Mouse (Mus musculus): ENCODE data around the gene Ddx39b. TPM values are rescaled to one million over a fixed set of nuclear protein-coding genes. Genes with fewer than 3 reads are reported as not detected.

Ddx39b gene
- polyA plus RNA-seq, 1 experiment, result 268 TPM

GRCm38 (mm10) chr17:35195631-35196320, 45.8 kb upstream of the Ddx39b start:
- H3K4me2 ChIP-seq (ENCODE audit: low read depth), result peak overlapping the region; percentile 87
- TF ChIP-seq MYOD1 (IDR thresholded peaks at IDR 0.05; ENCODE audit: control insufficient read depth in 1 of 3, insufficient read length in 2 of 3, low read depth in 2 of 3), result peak in 1 of 3 experiments; percentile 16
- TF ChIP-seq CEBPB (IDR thresholded peaks at IDR 0.05; ENCODE audit: insufficient read depth, poor library complexity, severe bottlenecking), result no peak
- TF ChIP-seq POLR2A (IDR thresholded peaks at IDR 0.05; ENCODE audit: insufficient read length, low read depth), result no peak
- no peak for TF ChIP-seq POLR2AphosphoS2 (IDR thresholded peaks at IDR 0.05; ENCODE audit: insufficient read length, low read depth)
- peak in 2 of 3 experiments; percentile 8 to 34 for TF ChIP-seq MYOG (IDR thresholded peaks at IDR 0.05; ENCODE audit: control insufficient read depth in 1 of 3, insufficient read depth in 1 of 3, insufficient read length in 2 of 3, low read depth in 2 of 3)
- no peak for TF ChIP-seq USF1 (IDR thresholded peaks at IDR 0.05; ENCODE audit: low read depth)
- no peak for TF ChIP-seq TCF3 (IDR thresholded peaks at IDR 0.05; ENCODE audit: insufficient read length, low read depth)
- TF ChIP-seq E2F4 (IDR thresholded peaks at IDR 0.05; ENCODE audit: insufficient read depth), result no peak
- peak overlapping the region; percentile 16 for H3K4me3 ChIP-seq
- no peaks in the 10 kb centered on the region for H3K36me3 ChIP-seq (ENCODE audit: control insufficient read depth, insufficient read depth)
- H3K79me2 ChIP-seq (ENCODE audit: control insufficient read depth, insufficient read depth), result no peaks in the 10 kb centered on the region
- peak overlapping the region; percentile 45 for H3ac ChIP-seq (ENCODE audit: control insufficient read depth, insufficient read length)
- no peaks in the 10 kb centered on the region for H3K27me3 ChIP-seq (ENCODE audit: control insufficient read depth, insufficient read depth, insufficient read length)

- Histone ChIP-seq H3ac (ENCODE audit: control insufficient read depth, insufficient read length) (peak overlapping the region; percentile 45), H3K4me3 (peak overlapping the region; percentile 16), H3K79me2 (ENCODE audit: control insufficient read depth, insufficient read depth) (no peaks in the 10 kb centered on the region), H3K4me2 (ENCODE audit: low read depth) (peak overlapping the region; percentile 87), H3K27me3 (ENCODE audit: control insufficient read depth, insufficient read depth, insufficient read length) (no peaks in the 10 kb centered on the region), H3K36me3 (ENCODE audit: control insufficient read depth, insufficient read depth) (no peaks in the 10 kb centered on the region)
- peak in 1 of 3 experiments; percentile 19 for TF ChIP-seq MYOG (IDR thresholded peaks at IDR 0.05; ENCODE audit: control insufficient read depth in 1 of 3, insufficient read depth in 1 of 3, insufficient read length in 2 of 3, low read depth in 2 of 3)
- TF ChIP-seq USF1 (IDR thresholded peaks at IDR 0.05; ENCODE audit: low read depth), result no peak
- peak in 2 of 3 experiments; percentile 34 to 48 for TF ChIP-seq MYOD1 (IDR thresholded peaks at IDR 0.05; ENCODE audit: control insufficient read depth in 1 of 3, insufficient read length in 2 of 3, low read depth in 2 of 3)
- no peak for TF ChIP-seq POLR2AphosphoS2 (IDR thresholded peaks at IDR 0.05; ENCODE audit: insufficient read length, low read depth)
Measured at GRCm38 (mm10) chr17:35196321-35196641, 45.3 kb upstream of the Ddx39b start.

GRCm38 (mm10) chr17:35197126-35197525, 44.4 kb upstream of the Ddx39b start:
- Histone ChIP-seq H3K4me2 (ENCODE audit: low read depth) (no peak overlapping the region), H3K79me2 (ENCODE audit: control insufficient read depth, insufficient read depth) (no peaks in the 10 kb centered on the region), H3K4me3 (no peak overlapping the region), H3K36me3 (ENCODE audit: control insufficient read depth, insufficient read depth) (no peaks in the 10 kb centered on the region), H3K27me3 (ENCODE audit: control insufficient read depth, insufficient read depth, insufficient read length) (no peaks in the 10 kb centered on the region), H3ac (ENCODE audit: control insufficient read depth, insufficient read length) (no peak overlapping the region)
- TF ChIP-seq REST (IDR thresholded peaks at IDR 0.05; ENCODE audit: insufficient read depth, insufficient read length) (no peak), MYOG (IDR thresholded peaks at IDR 0.05; ENCODE audit: control insufficient read depth in 1 of 3, insufficient read depth in 1 of 3, insufficient read length in 2 of 3, low read depth in 2 of 3) (no peak), MYOD1 (IDR thresholded peaks at IDR 0.05; ENCODE audit: control insufficient read depth in 1 of 3, insufficient read length in 2 of 3, low read depth in 2 of 3) (no peak), USF1 (IDR thresholded peaks at IDR 0.05; ENCODE audit: low read depth) (no peak), TCF3 (IDR thresholded peaks at IDR 0.05; ENCODE audit: insufficient read length, low read depth) (no peak), TCF12 (IDR thresholded peaks at IDR 0.05; ENCODE audit: insufficient read depth, poor library complexity, severe bottlenecking) (no peak)

GRCm38 (mm10) chr17:35198029-35198428, 43.5 kb upstream of the Ddx39b start:
- H3ac ChIP-seq (ENCODE audit: control insufficient read depth, insufficient read length), result no peak overlapping the region
- H3K36me3 ChIP-seq (ENCODE audit: control insufficient read depth, insufficient read depth), result no peaks in the 10 kb centered on the region
- H3K4me2 ChIP-seq (ENCODE audit: low read depth), result no peak overlapping the region

GRCm38 (mm10) chr17:35198946-35199345, 42.6 kb upstream of the Ddx39b start:
- Histone ChIP-seq H3K79me2 (ENCODE audit: control insufficient read depth, insufficient read depth) (no peaks in the 10 kb centered on the region), H3K4me2 (ENCODE audit: low read depth) (no peak overlapping the region), H3K36me3 (ENCODE audit: control insufficient read depth, insufficient read depth) (no peaks in the 10 kb centered on the region), H3K27me3 (ENCODE audit: control insufficient read depth, insufficient read depth, insufficient read length) (no peaks in the 10 kb centered on the region), H3K4me3 (no peak overlapping the region), H3ac (ENCODE audit: control insufficient read depth, insufficient read length) (no peak overlapping the region)
- no peak for TF ChIP-seq MYOD1 (IDR thresholded peaks at IDR 0.05; ENCODE audit: control insufficient read depth in 1 of 3, insufficient read length in 2 of 3, low read depth in 2 of 3)
- TF ChIP-seq E2F4 (IDR thresholded peaks at IDR 0.05; ENCODE audit: insufficient read depth), result no peak
- no peak for TF ChIP-seq SRF (IDR thresholded peaks at IDR 0.05; ENCODE audit: control insufficient read depth, insufficient read length, low read depth)
- TF ChIP-seq POLR2AphosphoS2 (IDR thresholded peaks at IDR 0.05; ENCODE audit: insufficient read length, low read depth), result no peak
- no peak for TF ChIP-seq MYOG (IDR thresholded peaks at IDR 0.05; ENCODE audit: control insufficient read depth in 1 of 3, insufficient read depth in 1 of 3, insufficient read length in 2 of 3, low read depth in 2 of 3)
- no peak for TF ChIP-seq REST (IDR thresholded peaks at IDR 0.05; ENCODE audit: insufficient read depth, insufficient read length)
- TF ChIP-seq TCF12 (IDR thresholded peaks at IDR 0.05; ENCODE audit: insufficient read depth, poor library complexity, severe bottlenecking), result no peak
- no peak for TF ChIP-seq POLR2A (IDR thresholded peaks at IDR 0.05; ENCODE audit: insufficient read length, low read depth)
- TF ChIP-seq MAX (IDR thresholded peaks at IDR 0.05; ENCODE audit: low read depth), result no peak
- TF ChIP-seq CEBPB (IDR thresholded peaks at IDR 0.05; ENCODE audit: insufficient read depth, poor library complexity, severe bottlenecking), result no peak
- TF ChIP-seq USF1 (IDR thresholded peaks at IDR 0.05; ENCODE audit: low read depth), result no peak

More at GRCm38 (mm10) chr17:35198029-35198428, 43.5 kb upstream of the Ddx39b start:
- no peak for TF ChIP-seq POLR2AphosphoS2 (IDR thresholded peaks at IDR 0.05; ENCODE audit: insufficient read length, low read depth)
- no peak for TF ChIP-seq USF1 (IDR thresholded peaks at IDR 0.05; ENCODE audit: low read depth)
- TF ChIP-seq MYOG (IDR thresholded peaks at IDR 0.05; ENCODE audit: control insufficient read depth in 1 of 3, insufficient read depth in 1 of 3, insufficient read length in 2 of 3, low read depth in 2 of 3), result no peak
- no peak for TF ChIP-seq MAX (IDR thresholded peaks at IDR 0.05; ENCODE audit: low read depth)
- TF ChIP-seq SRF (IDR thresholded peaks at IDR 0.05; ENCODE audit: control insufficient read depth, insufficient read length, low read depth), result no peak
- TF ChIP-seq TCF12 (IDR thresholded peaks at IDR 0.05; ENCODE audit: insufficient read depth, poor library complexity, severe bottlenecking), result no peak
- Histone ChIP-seq H3K79me2 (ENCODE audit: control insufficient read depth, insufficient read depth) (no peaks in the 10 kb centered on the region), H3K4me3 (no peak overlapping the region), H3K27me3 (ENCODE audit: control insufficient read depth, insufficient read depth, insufficient read length) (no peaks in the 10 kb centered on the region)
